Mouse (Mus musculus) cerebellum, adult 2 months (tissue): ENCODE data around the gene Kctd12. TPM values are rescaled to one million over a fixed set of nuclear protein-coding genes. Genes with fewer than 3 reads are reported as not detected.

Source experiments
- DNase-seq, 2 experiments: peaks; one replicate each; pipeline ENCODE4 v3.0.0; 2021
- H3K27ac ChIP-seq: fragments of 200-500 bp; 2 replicates; pipeline ENCODE4 v1.5.1; 2012; ENCODE audit warnings: low read length, control low read depth, inconsistent platforms; ENCODE audit not compliant: insufficient read depth
- H3K27me3 ChIP-seq: fragments of 200-500 bp; 2 replicates; pipeline ENCODE4 v1.6.1; 2012; ENCODE audit warnings: inconsistent platforms, mild to moderate bottlenecking, low read length, moderate library complexity; ENCODE audit not compliant: control insufficient read depth, insufficient read depth
- H3K4me1 ChIP-seq: fragments of 200-500 bp; 2 replicates; pipeline ENCODE4 v1.6.1; 2011; ENCODE audit warnings: low read length; ENCODE audit not compliant: control insufficient read depth, insufficient read depth
- H3K4me3 ChIP-seq: fragments of 200-500 bp; replicated peaks from 2 replicates; pipeline ENCODE3; 2011; ENCODE audit warnings: mild to moderate bottlenecking, low read depth, low read length, control low read depth; ENCODE audit not compliant: insufficient read depth
- CTCF ChIP-seq: fragments of 200-500 bp; IDR thresholded peaks from 2 replicates; pipeline ENCODE4 v1.5.1; 2011; ENCODE audit warnings: low read depth, mild to moderate bottlenecking, control low read depth, low read length, moderate library complexity, borderline replicate concordance; ENCODE audit not compliant: insufficient read depth
- POLR2A ChIP-seq: fragments of 200-500 bp; IDR thresholded peaks from 2 replicates; pipeline ENCODE4 v1.6.1; 2011; ENCODE audit warnings: low read length, control low read depth, borderline replicate concordance; ENCODE audit not compliant: insufficient read depth
- WGBS: fragments of 180-500 bp; shearing (Covaris S2); methylation state at CpG from one replicate; pipeline ENCODE4 v1.1.7; 2018; 5-methylcytosine and 5-hydroxymethylcytosine counted together
- polyA plus RNA-seq: library from polyadenylated mRNA; depleted of rRNA; stranded (reverse); fragments of >200 nt; gene quantifications from 2 replicates; pipeline ENCODE4 v1.2.3, GENCODE M21; 2012; rRNA removed

Kctd12 gene
- 45.8 and 49.4 TPM in 2 replicates for polyA plus RNA-seq

DNA sequence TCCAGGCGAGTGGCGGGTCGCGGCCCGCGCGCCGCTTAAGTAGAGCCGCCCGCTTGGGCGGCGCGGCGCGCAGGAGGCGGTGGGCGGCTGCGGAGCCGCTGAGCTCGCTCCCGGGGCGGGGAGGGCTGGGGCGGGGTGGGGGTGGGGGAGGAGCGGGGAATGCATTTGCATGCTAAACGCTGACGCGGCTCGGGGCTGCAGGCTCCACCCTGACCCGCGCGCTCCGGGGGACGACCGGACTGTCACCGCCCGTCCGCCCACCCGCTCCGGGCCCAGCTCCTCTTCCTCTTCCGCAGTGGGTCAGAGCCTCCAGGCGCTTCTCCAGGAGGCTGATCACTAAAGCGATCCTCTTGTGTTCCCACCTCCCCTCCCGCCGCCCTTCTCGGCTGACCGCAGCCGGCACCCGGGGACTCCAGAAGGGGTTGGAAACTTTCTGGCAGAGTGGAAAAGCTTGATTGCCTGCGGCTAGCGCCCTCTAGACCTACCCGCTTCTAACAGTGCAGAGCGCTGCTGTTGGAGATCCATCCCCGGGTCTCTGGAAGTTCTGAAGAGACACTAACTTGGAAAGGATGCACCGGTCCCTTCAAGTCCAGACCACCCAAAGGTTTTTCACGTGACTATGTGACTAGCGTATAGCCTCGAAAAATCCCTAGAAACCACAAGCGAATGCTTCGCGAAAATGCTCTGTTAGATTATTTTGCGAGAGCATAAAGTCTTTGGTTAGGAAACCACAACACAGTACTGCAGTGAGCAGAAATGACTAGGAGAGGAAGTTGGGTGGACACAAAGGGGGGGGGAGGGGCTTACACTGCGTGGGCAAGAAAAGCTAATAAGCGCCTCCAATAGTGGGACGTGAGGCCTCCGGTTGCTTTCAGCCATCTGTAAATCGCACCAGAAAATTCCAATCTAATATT lies at the start of gene Kctd12:
Gene Kctd12, minus strand, starts transcription at position 11 of the 914 bp plus-strand sequence.
- peak within 1 kb of the TSS; percentile 85 for H3K4me3 ChIP-seq
- 3% methylated on average over 62 of the region's 66 CpGs for WGBS
- DNase-seq, result peak; percentile 85 to 87
- H3K27ac ChIP-seq, result peak within 1 kb of the TSS; percentile 94
- peaks cover 3% of the 10 kb centered on the region; the same call in 1 of the 2 replicates for H3K4me1 ChIP-seq
- peak; percentile 48; the same call in 1 of the 2 replicates for TF ChIP-seq CTCF
- no peak for TF ChIP-seq POLR2A
- no peaks in the 10 kb centered on the region for H3K27me3 ChIP-seq

GRCm38 (mm10) chr14:103029203-103029602 lies 46.8 kb upstream of the Kctd12 start:
- no peaks in the 10 kb centered on the region for H3K27me3 ChIP-seq
- no peak overlapping the region for H3K27ac ChIP-seq
- TF ChIP-seq CTCF, result no peak
- no peak for TF ChIP-seq POLR2A
- DNase-seq, result no peak
- no peak overlapping the region for H3K4me3 ChIP-seq
- no peaks in the 10 kb centered on the region for H3K4me1 ChIP-seq
- 85% methylated on average over 2 of the region's 2 CpGs for WGBS

DNA sequence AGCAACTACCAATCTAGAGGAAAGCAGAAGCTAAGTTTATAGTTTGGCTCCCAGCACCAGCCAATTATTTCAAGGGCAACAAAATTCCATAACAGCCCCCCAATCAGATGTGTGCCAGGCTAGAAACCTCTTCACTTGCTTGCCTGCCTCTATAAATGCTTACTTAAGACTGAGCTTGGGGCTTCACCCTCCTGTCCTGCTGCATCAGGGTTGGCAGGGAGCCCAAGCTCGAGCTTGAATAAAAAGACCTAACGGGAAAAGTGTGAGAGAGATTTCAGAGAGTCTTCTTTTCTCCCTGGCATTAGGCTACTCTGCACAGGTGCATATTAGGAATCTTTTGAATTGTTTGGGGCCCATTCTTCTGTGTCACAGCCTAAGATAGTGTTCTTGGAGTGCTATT lies 37.6 kb upstream of the Kctd12 start:
- Histone ChIP-seq H3K27me3 (no peaks in the 10 kb centered on the region), H3K27ac (no peak overlapping the region), H3K4me3 (no peak overlapping the region), H3K4me1 (no peaks in the 10 kb centered on the region)
- TF ChIP-seq CTCF (no peak), POLR2A (no peak)
- no peak for DNase-seq
- WGBS, result 12% methylated on average over 2 of the region's 2 CpGs

DNA sequence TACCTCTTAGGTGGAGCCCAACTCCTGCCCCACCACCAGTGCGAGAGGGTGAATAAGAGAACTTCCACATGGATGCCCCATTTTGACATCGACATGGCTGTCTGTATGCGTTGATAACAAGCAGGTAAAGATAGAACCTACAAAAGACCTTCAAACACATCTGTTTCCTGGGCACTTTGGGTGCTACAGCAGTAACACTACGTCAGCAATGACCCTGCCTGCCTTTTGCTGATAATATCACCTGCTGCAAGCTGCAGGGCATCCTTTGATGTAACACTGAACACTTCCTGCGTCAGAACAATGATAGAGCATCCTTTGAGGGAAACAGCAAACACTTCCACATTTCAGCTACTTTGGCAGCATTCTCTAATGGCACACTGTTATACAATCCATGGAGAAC lies 34.6 kb upstream of the Kctd12 start:
- no peak for DNase-seq
- Histone ChIP-seq H3K4me3 (no peak overlapping the region), H3K27ac (no peak overlapping the region), H3K4me1 (no peaks in the 10 kb centered on the region), H3K27me3 (no peaks in the 10 kb centered on the region)
- 82% methylated on average over 5 of the region's 5 CpGs for WGBS
- TF ChIP-seq CTCF (no peak), POLR2A (no peak)

DNA sequence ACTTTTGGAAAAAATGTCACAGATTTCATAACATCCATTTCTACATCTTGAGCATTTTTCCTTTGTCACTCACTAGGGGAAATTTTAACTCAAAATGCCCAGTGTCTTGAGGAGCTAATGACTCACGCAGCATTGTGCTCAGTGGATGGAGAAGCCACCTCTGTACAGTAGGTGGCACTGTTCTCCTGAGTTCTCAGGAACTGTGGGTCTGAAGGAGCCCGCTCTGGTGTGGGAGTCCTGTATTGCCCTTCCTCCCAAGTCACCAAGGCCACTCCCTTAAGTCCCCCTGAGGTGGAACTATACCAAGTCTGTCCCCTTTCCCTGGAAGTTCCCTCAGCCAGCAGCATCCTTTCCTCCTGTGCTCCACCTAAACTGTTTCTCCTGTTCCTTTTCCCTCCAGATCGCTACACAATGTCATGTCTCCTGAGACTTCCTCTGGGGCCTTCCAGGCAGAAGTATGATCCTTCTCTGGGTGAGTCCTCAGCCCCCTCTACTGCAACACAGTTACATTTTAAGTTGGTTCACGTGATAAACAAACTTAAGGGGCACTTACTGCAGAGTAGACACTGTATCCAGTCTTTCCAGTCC lies 30.2 kb upstream of the Kctd12 start:
- Histone ChIP-seq H3K4me1 (no peaks in the 10 kb centered on the region), H3K27me3 (no peaks in the 10 kb centered on the region), H3K4me3 (no peak overlapping the region), H3K27ac (no peak overlapping the region)
- DNase-seq, result peak; percentile 56 to 57
- 28% methylated on average over 4 of the region's 4 CpGs for WGBS
- TF ChIP-seq POLR2A (no peak), CTCF (peak; percentile 84)

GRCm38 (mm10) chr14:103011782-103012181 lies 29.3 kb upstream of the Kctd12 start:
- H3K27me3 ChIP-seq, result no peaks in the 10 kb centered on the region
- H3K27ac ChIP-seq, result no peak overlapping the region
- H3K4me3 ChIP-seq, result no peak overlapping the region
- H3K4me1 ChIP-seq, result no peaks in the 10 kb centered on the region
- TF ChIP-seq CTCF, result peak; percentile 56; the same call in 1 of the 2 replicates
- TF ChIP-seq POLR2A, result no peak
- 27% methylated on average over 5 of the region's 5 CpGs for WGBS
- DNase-seq, result peak in 1 of 2 experiments; percentile 9

DNA sequence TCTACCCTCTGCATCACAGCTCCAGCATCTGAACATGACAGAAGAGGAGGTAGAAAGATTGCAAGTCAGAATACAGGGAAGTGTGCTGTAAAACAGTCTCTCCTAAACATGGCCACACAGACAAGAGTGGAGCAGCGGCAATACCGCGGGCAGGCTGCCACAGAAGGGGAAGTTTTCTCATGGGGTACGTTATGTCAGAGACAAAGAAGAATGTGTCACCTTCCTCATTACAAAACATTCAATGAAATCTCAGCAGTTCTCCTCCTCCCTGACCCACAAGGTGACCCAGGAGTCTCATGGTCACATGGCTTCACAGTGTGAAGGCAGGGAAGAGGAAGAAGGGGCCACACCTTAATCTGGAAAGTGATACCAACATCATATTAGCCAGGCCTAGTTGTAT lies 25.3 kb upstream of the Kctd12 start:
- Histone ChIP-seq H3K4me1 (no peaks in the 10 kb centered on the region), H3K4me3 (no peak overlapping the region), H3K27ac (no peak overlapping the region), H3K27me3 (no peaks in the 10 kb centered on the region)
- DNase-seq, result no peak
- TF ChIP-seq POLR2A (no peak), CTCF (no peak)
- WGBS, result 92% methylated on average over 4 of the region's 4 CpGs
